Mouse (Mus musculus): ENCODE data around the gene Cutal. TPM values are rescaled to one million over a fixed set of nuclear protein-coding genes. Genes with fewer than 3 reads are reported as not detected.
"Not testable (repeated sequence)": the region's sequence is repeated elsewhere in the genome, so short reads cannot be mapped to it uniquely, and the experiment has no call there.

Gene Cutal
- 3.4 and 4.4 TPM in 2 replicates for polyA plus RNA-seq (2015; fragmentation: Nextera tagmentation; extraction: Ambion mirVana)

DNA sequence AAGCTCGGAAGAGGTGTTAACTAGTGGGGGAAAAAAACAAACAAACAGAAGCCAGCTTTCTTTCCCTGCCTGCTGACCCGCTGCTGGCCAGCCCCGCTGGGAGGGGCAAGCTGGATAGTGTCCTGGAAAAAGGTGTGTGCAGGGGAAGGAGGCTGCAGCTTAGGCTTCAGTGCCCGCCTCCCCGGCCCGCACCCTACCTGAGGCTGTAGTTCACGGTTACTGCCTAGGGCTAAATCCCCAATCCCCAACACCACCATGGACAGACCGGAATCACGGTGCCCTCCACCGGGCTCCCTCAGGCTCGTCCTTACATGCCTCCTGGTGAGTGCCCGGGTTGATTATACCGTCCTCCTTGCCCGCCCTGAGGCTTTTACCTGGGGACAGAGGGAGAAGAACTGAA is at the start of gene Cutal:
TSS of gene Cutal (plus strand) at position 126 of the 400 bp plus-strand sequence.
- ATAC-seq (ENCODE audit: low read depth) = no peak
- H3K9ac ChIP-seq = peak within 1 kb of the TSS; percentile 39
- no peak for DNase-seq
- no peaks in the 10 kb centered on the region for H3K36me3 ChIP-seq
- peaks cover 21% of the 10 kb centered on the region for H3K4me1 ChIP-seq (replicated peaks)
- WGBS (ENCODE audit: insufficient replicate concordance) = 11% methylated on average over 14 of the region's 14 CpGs
- H3K4me2 ChIP-seq = peak within 1 kb of the TSS; percentile 42
- peak within 1 kb of the TSS; percentile 55 for H3K27ac ChIP-seq
- H3K9me3 ChIP-seq (replicated peaks) = no peaks in the 10 kb centered on the region
- peak within 1 kb of the TSS; percentile 46 for H3K4me3 ChIP-seq (replicated peaks)
- peaks cover 45% of the 10 kb centered on the region for H3K27me3 ChIP-seq

DNA sequence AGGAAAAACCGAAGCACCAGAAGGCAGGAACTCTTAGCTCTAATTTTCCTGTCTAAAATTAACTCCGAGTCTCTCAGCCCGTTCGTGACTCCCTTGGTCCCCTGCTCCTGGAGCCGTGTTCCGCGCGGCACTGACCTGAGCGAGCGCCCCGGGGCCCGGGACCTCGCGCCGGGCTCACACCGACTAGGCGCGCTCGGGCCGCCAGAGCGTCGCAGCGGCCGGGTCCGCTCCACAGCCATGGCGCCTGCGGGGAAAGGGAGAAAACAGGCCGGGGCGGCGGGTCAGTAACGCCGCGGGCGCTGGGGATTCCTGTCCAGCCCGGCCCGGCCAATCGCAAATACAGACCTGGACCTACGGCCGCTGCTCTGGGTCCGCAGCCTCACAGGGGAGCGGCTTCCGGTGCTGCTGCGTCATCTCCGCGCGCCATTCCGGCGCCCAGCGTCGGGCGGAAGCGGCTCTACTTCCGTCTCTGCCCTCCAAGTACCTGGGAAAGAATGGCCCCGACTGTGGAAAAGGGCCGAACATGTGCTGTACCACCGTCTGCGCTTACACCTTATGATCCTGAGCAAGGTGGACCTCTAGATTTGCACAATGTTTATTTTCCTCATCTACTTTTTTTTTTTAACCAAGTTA is 48.3 kb upstream of the Cutal start, which contains the start of gene Fbxw2:
TSS of gene Fbxw2 (minus strand) at position 485 of the 633 bp plus-strand sequence.
- DNase-seq (peak; percentile 83), ATAC-seq (ENCODE audit: low read depth) (peak; percentile 93)
- Histone ChIP-seq H3K9me3 (replicated peaks) (no peaks in the 10 kb centered on the region), H3K4me1 (replicated peaks) (peaks cover 52% of the 10 kb centered on the region), H3K4me2 (peak within 1 kb of the TSS; percentile 81), H3K27me3 (no peaks in the 10 kb centered on the region), H3K27ac (peak within 1 kb of the TSS; percentile 92), H3K9ac (peak within 1 kb of the TSS; percentile 97), H3K36me3 (peaks cover 21% of the 10 kb centered on the region), H3K4me3 (replicated peaks) (peak within 1 kb of the TSS; percentile 93)
- WGBS (ENCODE audit: insufficient replicate concordance) = under 1% methylated on average over 57 of the region's 57 CpGs

DNA sequence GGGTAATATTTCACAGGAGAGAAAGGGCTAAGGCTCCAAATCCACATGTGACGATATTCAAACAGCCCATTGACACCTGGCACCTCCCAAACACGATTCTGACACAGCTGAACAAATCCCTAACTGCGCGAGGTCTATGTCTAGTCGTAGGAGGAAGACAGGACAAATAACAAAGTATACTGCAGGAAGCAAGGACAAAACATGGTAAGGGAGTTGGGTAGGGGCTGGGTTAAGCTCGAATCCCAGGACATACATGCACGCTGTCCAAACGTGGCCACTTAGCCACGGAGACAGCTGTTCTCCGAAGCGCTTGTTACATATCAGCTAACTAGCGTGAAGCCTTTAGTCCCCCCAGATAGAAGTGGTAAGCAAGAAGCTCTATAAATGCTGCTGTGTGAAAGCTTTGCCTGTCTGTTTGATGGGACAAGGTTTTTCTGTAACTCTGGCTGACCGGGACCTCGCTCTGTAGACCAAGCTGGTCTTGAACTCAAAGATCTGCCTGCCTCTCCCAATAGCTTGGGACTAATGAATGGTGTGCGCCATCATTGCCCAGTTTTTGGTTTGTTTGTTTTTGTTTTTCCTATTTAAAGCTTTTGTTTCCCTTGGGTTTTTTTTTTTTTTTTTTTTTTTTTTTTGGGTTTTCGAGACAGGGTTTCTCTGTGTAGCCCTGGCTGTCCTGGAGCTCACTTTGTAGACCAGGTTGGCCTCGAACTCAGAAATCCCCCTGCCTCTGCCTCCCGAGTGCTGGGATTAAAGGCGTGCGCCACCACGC is 47.5 kb upstream of the Cutal start:
- H3K9ac ChIP-seq = peak overlapping the region; percentile 97
- WGBS (ENCODE audit: insufficient replicate concordance) = 31% methylated on average over 20 of the region's 21 CpGs
- H3K4me3 ChIP-seq (replicated peaks) = peak overlapping the region; percentile 93
- peak overlapping the region; percentile 81 for H3K4me2 ChIP-seq
- H3K27me3 ChIP-seq = no peaks in the 10 kb centered on the region
- DNase-seq = no peak
- H3K36me3 ChIP-seq = peaks cover 16% of the 10 kb centered on the region
- no peaks in the 10 kb centered on the region for H3K9me3 ChIP-seq (replicated peaks)
- H3K27ac ChIP-seq = peak overlapping the region; percentile 92
- ATAC-seq (ENCODE audit: low read depth) = no peak; the same call in 1 of the 2 replicates
- peaks cover 47% of the 10 kb centered on the region for H3K4me1 ChIP-seq (replicated peaks)

DNA sequence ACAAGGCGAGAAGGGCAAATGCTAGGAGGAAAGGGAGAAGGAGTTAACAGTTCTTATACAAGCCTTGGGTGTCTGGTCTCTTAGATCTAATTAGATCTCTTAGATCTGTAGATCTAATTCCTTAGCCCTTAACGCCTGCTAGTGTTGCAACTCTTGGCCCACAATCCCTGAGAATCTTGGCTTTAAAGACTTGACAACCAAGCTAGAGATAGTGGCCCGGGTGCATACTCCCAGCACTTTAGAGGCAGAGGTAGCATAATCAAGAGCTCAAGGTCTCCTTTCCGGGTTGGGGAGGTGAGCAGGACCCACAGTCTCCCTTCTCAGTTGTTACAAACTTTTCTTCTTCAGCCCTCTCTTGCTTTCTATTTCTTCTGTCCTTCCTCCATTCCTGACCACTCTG is 46.6 kb upstream of the Cutal start:
- Histone ChIP-seq H3K36me3 (peaks cover 7% of the 10 kb centered on the region), H3K9me3 (replicated peaks) (no peaks in the 10 kb centered on the region), H3K4me3 (replicated peaks) (no peak overlapping the region), H3K27ac (peak overlapping the region; percentile 71), H3K27me3 (no peaks in the 10 kb centered on the region), H3K4me1 (replicated peaks) (peaks cover 41% of the 10 kb centered on the region), H3K9ac (no peak overlapping the region), H3K4me2 (0 out of 2 replicates have a peak overlapping the region, but pooled peaks have one; percentile 81)
- DNase-seq (no peak), ATAC-seq (ENCODE audit: low read depth) (no peak)
- WGBS (ENCODE audit: insufficient replicate concordance) = 77% methylated on average over 4 of the region's 4 CpGs

DNA sequence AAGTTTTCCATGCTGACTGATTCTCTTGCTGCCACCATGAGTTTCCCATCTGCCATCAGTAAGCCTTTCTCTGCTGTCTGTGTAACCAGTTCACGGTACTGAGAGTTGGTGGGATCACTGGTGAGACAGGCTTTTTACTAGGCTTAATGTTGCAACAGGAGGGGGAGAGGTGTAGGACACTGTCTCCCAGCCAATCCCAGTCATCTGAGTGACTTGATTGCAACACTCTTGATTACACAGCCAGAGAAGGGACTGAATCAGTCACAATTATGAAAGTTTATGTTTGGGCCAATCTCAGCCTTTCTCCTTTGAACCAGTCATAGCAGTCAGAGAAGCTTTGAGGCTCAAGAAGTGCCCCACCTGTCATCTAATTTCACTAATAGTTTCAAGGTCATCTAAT is 46.2 kb upstream of the Cutal start:
- no peak overlapping the region for H3K4me2 ChIP-seq
- ATAC-seq (ENCODE audit: low read depth) (peak; percentile 25; the same call in 1 of the 2 replicates), DNase-seq (no peak)
- no peak overlapping the region for H3K4me3 ChIP-seq (replicated peaks)
- peaks cover 5% of the 10 kb centered on the region; the same call in 1 of the 2 replicates for H3K36me3 ChIP-seq
- no peaks in the 10 kb centered on the region for H3K9me3 ChIP-seq (replicated peaks)
- WGBS (ENCODE audit: insufficient replicate concordance) = 54% methylated on average over 1 of the region's 1 CpGs
- H3K9ac ChIP-seq = no peak overlapping the region
- H3K4me1 ChIP-seq (replicated peaks) = peaks cover 37% of the 10 kb centered on the region
- H3K27me3 ChIP-seq = no peaks in the 10 kb centered on the region
- peak overlapping the region; percentile 71 for H3K27ac ChIP-seq

DNA sequence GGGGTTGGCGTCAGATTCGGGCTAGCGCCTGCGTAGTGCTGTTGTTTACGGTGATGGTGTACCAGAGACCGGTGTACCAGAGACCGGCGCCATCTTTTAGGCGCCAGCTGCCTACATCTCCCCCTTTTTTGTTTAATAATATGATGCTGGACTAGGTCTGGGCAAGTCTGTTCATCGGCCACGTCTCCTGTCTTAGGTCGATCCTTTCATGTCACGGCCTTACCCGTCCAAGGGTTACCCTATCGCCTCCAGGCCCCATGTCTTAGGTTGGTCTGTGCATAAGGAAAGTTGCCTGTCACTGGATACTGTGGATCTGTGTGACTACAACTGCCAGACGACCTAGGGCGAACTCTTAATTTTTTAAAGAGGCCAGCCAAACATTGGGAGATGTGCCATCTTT is 44.1 kb upstream of the Cutal start:
- H3K4me1 ChIP-seq (replicated peaks) = peaks cover 18% of the 10 kb centered on the region
- WGBS (ENCODE audit: insufficient replicate concordance) = 90% methylated on average over 17 of the region's 17 CpGs
- not testable (repeated sequence) for H3K9ac ChIP-seq; H3K4me3 ChIP-seq (replicated peaks); ATAC-seq (ENCODE audit: low read depth); H3K36me3 ChIP-seq; H3K27ac ChIP-seq; DNase-seq; H3K4me2 ChIP-seq; H3K9me3 ChIP-seq (replicated peaks); H3K27me3 ChIP-seq

DNA sequence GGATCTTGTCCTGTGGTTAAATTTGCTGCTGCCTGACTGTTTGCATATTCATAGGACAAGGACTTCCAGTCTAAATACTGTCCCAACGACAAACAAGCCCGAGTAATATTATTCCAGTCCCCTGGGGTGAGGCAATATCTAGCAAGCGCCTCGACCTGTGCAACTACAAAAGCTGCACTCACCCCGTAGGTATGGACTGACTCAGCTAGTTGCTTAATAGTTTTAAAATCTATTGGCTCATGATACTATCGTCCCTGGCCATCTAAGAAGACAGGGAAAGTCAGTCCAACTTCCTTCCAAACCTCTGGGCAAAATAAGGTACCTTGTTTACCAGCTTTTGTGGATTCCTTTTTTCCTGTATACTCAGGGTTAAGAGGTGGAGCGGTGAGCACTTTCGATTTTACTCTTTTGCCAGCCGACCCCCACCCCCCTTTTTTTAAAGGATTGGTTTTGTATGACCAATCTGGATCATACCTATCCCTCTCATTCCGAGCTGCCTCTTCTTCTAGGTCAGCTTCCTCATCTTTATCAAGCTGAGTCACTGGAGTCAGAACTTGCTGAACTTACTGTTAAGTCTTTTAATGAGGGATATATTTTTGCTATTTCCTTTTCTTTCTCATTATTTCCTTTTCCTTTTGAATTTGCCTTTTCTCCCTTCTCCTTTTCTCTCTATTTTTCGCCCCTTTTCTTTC is 41.3 kb upstream of the Cutal start, which contains the start of gene Gm34653:
TSS of gene Gm34653 (plus strand) at position 242 of the 692 bp plus-strand sequence.
- not testable (repeated sequence) for H3K9me3 ChIP-seq (replicated peaks); DNase-seq; H3K36me3 ChIP-seq; ATAC-seq (ENCODE audit: low read depth); H3K4me2 ChIP-seq; H3K4me3 ChIP-seq (replicated peaks); H3K4me1 ChIP-seq (replicated peaks); H3K27me3 ChIP-seq; H3K9ac ChIP-seq; H3K27ac ChIP-seq
- WGBS (ENCODE audit: insufficient replicate concordance) = 57% methylated on average over 11 of the region's 11 CpGs

DNA sequence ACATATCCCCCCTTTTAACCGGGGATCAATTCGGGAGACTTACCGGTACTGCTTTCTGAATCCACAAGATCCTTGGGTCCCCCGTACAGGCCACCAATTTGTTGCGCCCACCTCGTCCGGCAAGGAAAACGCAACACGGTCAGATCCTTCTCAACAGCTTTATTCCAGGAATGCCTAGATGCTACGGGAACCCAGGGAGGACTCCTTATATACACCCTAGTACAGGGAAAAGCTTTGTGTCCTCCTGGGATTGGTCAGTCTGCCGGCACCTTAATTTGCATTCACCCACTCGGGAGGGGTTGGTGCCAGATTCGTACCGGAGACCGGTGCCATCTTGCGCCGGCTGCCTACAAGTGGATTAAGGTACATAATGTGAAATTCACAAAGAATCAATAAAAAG is 40.6 kb upstream of the Cutal start:
- Histone ChIP-seq H3K4me3 (replicated peaks) (no peak overlapping the region), H3K27ac (no peak overlapping the region), H3K27me3 (no peaks in the 10 kb centered on the region), H3K9me3 (replicated peaks) (no peaks in the 10 kb centered on the region), H3K4me1 (replicated peaks) (no peaks in the 10 kb centered on the region), H3K9ac (no peak overlapping the region), H3K4me2 (no peak overlapping the region), H3K36me3 (no peaks in the 10 kb centered on the region)
- ATAC-seq (ENCODE audit: low read depth) = no peak
- WGBS (ENCODE audit: insufficient replicate concordance) = 75% methylated on average over 17 of the region's 17 CpGs
- DNase-seq = no peak

DNA sequence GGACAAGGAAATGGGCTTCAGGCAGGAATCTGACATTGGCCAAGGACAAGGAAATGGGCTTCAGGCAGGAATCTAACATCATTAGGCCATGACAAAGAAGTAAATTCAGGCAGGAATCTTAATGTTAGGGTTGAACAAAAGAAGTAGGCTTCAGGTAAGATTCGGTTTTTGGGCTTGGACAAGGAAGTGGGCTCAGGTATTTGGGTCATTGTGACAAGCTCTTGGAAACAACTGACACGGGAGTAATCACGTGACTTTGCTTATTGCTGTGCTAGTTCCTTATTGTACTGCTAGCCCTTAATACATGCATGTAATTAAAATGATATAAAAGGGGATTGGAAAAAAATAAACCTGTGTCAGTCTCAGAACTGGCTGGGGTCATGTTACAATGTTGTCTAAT is 38.5 kb upstream of the Cutal start:
- no peaks in the 10 kb centered on the region for H3K9me3 ChIP-seq (replicated peaks)
- H3K27ac ChIP-seq = no peak overlapping the region
- WGBS (ENCODE audit: insufficient replicate concordance) = 55% methylated on average over 3 of the region's 3 CpGs
- H3K4me3 ChIP-seq (replicated peaks) = no peak overlapping the region
- H3K4me1 ChIP-seq (replicated peaks) = no peaks in the 10 kb centered on the region
- ATAC-seq (ENCODE audit: low read depth) (no peak), DNase-seq (no peak)
- H3K36me3 ChIP-seq = no peaks in the 10 kb centered on the region
- no peak overlapping the region for H3K4me2 ChIP-seq
- no peak overlapping the region for H3K9ac ChIP-seq
- H3K27me3 ChIP-seq = no peaks in the 10 kb centered on the region

DNA sequence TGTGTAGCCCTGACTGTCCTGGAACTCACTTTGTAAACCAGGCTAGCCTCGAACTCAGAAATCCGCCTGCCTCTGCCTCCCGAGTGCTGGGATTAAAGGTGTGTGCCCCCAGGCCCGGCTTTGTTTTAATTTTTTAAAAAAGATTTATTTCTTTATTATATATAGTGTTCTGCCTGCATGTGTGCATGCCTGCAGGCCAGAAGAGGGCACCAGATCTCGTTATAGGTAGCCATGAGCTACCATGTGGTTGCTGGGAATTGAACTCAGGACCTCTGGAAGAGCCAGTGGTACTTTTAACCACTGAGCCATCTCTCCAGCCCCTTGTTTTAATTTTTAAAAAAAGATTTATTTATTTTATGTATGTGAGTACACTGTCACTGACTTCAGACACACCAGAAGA is 34.1 kb upstream of the Cutal start:
- H3K9ac ChIP-seq; H3K4me3 ChIP-seq (replicated peaks); H3K36me3 ChIP-seq; DNase-seq; H3K27me3 ChIP-seq; ATAC-seq (ENCODE audit: low read depth); H3K27ac ChIP-seq; H3K9me3 ChIP-seq (replicated peaks); H3K4me1 ChIP-seq (replicated peaks); H3K4me2 ChIP-seq: not testable (repeated sequence)
- 64% methylated on average over 5 of the region's 5 CpGs for WGBS (ENCODE audit: insufficient replicate concordance)

DNA sequence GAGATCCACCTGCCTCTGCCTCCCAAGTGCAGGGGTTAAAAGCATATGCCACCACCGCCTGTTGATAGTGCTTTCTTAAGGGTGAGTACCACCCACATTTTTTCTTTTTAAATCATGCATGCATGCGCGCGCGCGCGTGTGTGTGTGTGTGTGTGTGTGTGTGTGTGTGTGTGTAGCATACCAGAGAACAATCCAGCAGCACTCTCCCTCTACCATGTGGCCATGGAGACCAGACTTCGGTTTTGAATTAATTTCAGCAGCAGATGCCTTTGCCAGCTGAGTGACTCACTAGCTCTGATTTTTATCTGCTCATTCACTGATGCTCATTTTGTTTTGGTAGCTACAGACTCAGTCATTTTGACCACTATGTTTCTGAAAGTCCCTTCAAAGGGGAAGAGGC is 32.5 kb upstream of the Cutal start:
- ATAC-seq (ENCODE audit: low read depth) (no peak), DNase-seq (no peak)
- no peak overlapping the region for H3K27ac ChIP-seq
- H3K4me2 ChIP-seq = no peak overlapping the region
- H3K4me3 ChIP-seq (replicated peaks) = no peak overlapping the region
- WGBS (ENCODE audit: insufficient replicate concordance) = 76% methylated on average over 8 of the region's 8 CpGs
- no peaks in the 10 kb centered on the region for H3K9me3 ChIP-seq (replicated peaks)
- H3K36me3 ChIP-seq = no peaks in the 10 kb centered on the region
- no peaks in the 10 kb centered on the region for H3K27me3 ChIP-seq
- H3K9ac ChIP-seq = no peak overlapping the region
- H3K4me1 ChIP-seq (replicated peaks) = no peaks in the 10 kb centered on the region

All from liver, embryonic 13.5 days (tissue).